Mouse (Mus musculus): ENCODE measurements around the gene Dtymk. TPM values are rescaled to one million over a fixed set of nuclear protein-coding genes. Genes with fewer than 3 reads are reported as not detected.
A peak's percentile ranks its signal among the peaks of the same experiment; 100 is the strongest.
"Not testable (repeated sequence)": the region's sequence is repeated elsewhere in the genome, so short reads cannot be mapped to it uniquely, and the experiment has no call there.

Dtymk gene
- 280 and 291 TPM in 2 replicates for polyA plus RNA-seq (2016; fragmentation: Nextera tagmentation; extraction: Ambion mirVana)

DNA sequence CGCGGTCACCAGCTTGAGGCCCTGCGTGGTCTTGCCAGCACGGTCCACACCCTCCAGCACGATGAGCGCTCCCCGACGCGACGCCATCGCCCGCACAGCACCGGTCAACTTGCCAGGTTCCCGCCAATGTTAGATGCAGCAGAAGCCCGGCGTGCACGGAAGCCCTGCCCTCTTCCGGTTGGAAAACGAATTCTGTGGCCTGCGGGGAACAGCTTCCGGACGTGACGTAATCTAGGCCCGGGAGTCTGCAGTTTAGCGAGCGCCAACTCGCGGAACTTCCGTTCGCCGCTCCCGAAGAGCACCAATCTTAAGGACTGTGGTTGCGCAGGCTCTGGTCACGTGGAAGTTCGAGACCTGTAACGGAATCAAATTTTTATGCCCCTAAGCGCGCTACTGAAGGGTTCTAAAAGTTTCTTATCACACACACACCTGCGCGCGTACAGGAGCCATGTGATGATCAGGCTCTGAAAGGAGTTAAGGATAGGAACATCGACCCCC lies at the start of gene Dtymk:
Gene Dtymk (minus strand): TSS at position 194 of the 498 bp plus-strand sequence.
- peak within 1 kb of the TSS; percentile 78 for H3K4me3 ChIP-seq
- under 1% methylated on average over 42 of the region's 42 CpGs for WGBS
- peaks cover 42% of the 10 kb centered on the region for H3K4me1 ChIP-seq
- H3K36me3 ChIP-seq (replicated peaks) = peaks cover 57% of the 10 kb centered on the region
- H3K27ac ChIP-seq (replicated peaks) = peak within 1 kb of the TSS; percentile 94
- DNase-seq (ENCODE audit: low spot score) = peak; percentile 96
- no peaks in the 10 kb centered on the region for H3K9me3 ChIP-seq
- no peaks in the 10 kb centered on the region for H3K27me3 ChIP-seq (replicated peaks; ENCODE audit: low read depth, poor library complexity, severe bottlenecking)

- WGBS = 83% methylated on average over 2 of the region's 3 CpGs
- not testable (repeated sequence) for H3K27ac ChIP-seq (replicated peaks); H3K4me1 ChIP-seq; H3K27me3 ChIP-seq (replicated peaks; ENCODE audit: low read depth, poor library complexity, severe bottlenecking); H3K36me3 ChIP-seq (replicated peaks); H3K9me3 ChIP-seq; H3K4me3 ChIP-seq; DNase-seq (ENCODE audit: low spot score)
Observed at GRCm38 (mm10) chr1:93845766-93846366, 44.1 kb upstream of the Dtymk start.

GRCm38 (mm10) chr1:93838569-93838968 lies 36.8 kb upstream of the Dtymk start:
- not testable (repeated sequence) for DNase-seq (ENCODE audit: low spot score); H3K4me1 ChIP-seq; H3K27me3 ChIP-seq (replicated peaks; ENCODE audit: low read depth, poor library complexity, severe bottlenecking); H3K27ac ChIP-seq (replicated peaks); H3K4me3 ChIP-seq; H3K9me3 ChIP-seq
- WGBS = 88% methylated on average over 8 of the region's 8 CpGs
- H3K36me3 ChIP-seq (replicated peaks) = peaks cover 35% of the 10 kb centered on the region

DNA sequence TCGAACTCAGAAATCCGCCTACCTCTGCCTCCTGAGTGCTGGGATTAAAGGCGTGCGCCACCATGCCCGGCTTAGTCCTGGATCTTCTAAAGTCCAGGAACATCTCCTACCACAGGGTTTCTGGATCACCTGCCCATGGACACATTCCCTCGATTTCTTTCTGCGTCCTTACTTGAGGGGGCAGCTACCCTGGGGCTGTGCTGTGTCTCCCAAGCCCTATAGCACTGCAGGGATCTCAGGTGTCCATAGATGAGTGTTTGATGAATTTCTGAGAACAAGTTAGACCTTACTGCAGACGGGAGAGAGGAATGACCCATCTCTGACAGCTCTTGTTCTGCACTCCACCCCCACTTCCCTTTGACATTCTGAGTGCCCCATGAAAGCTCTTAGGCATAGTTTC lies 35.6 kb upstream of the Dtymk start:
- Histone ChIP-seq H3K4me1 (no peaks in the 10 kb centered on the region), H3K27ac (replicated peaks) (no peak overlapping the region), H3K4me3 (no peak overlapping the region), H3K9me3 (no peaks in the 10 kb centered on the region), H3K36me3 (replicated peaks) (peaks cover 35% of the 10 kb centered on the region), H3K27me3 (replicated peaks; ENCODE audit: low read depth, poor library complexity, severe bottlenecking) (no peaks in the 10 kb centered on the region)
- 92% methylated on average over 8 of the region's 8 CpGs for WGBS
- no peak for DNase-seq (ENCODE audit: low spot score)

GRCm38 (mm10) chr1:93836532-93836913 lies 34.8 kb upstream of the Dtymk start:
- H3K4me3 ChIP-seq = no peak overlapping the region
- H3K27me3 ChIP-seq (replicated peaks; ENCODE audit: low read depth, poor library complexity, severe bottlenecking) = no peaks in the 10 kb centered on the region
- no peaks in the 10 kb centered on the region for H3K4me1 ChIP-seq
- DNase-seq (ENCODE audit: low spot score) = no peak
- H3K27ac ChIP-seq (replicated peaks) = no peak overlapping the region
- WGBS = 91% methylated on average over 2 of the region's 2 CpGs
- H3K9me3 ChIP-seq = no peaks in the 10 kb centered on the region
- H3K36me3 ChIP-seq (replicated peaks) = peaks cover 35% of the 10 kb centered on the region

DNA sequence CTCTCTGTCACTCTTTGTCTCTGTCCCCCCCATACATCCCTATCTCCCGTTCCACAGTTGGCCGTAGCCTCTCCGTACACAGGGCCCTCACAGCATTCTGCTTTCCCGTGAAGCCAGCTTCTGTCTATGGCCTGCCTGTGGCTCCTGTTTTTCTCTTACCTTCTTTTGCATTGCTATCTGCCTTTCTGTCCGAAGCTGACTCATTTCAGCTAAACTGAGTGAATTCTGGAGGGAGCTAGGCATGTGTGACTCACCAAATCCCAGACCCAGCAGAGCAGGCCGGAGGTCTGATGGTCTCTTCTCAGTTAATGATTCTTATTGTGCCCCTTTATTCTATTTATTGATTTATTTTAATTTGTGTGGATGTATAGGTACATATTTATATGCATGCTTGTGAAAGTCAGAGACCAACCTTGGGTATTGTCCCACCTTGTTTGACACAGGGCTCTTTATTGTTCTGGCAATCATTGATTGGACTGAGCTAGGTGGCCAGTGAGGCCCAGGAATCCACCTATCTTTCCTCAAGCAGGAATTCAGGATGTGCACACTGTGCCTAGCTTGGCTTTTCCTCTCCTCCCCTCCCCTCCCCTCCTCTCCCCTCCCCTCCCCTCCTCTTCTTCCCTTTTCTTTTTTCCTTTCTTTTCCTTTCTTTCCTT lies 34.3 kb upstream of the Dtymk start:
- H3K9me3 ChIP-seq = no peaks in the 10 kb centered on the region
- peaks cover 35% of the 10 kb centered on the region for H3K36me3 ChIP-seq (replicated peaks)
- no peak overlapping the region for H3K4me3 ChIP-seq
- H3K27me3 ChIP-seq (replicated peaks; ENCODE audit: low read depth, poor library complexity, severe bottlenecking) = no peaks in the 10 kb centered on the region
- H3K4me1 ChIP-seq = no peaks in the 10 kb centered on the region
- 92% methylated on average over 6 of the region's 6 CpGs for WGBS
- DNase-seq (ENCODE audit: low spot score) = no peak
- no peak overlapping the region for H3K27ac ChIP-seq (replicated peaks)

GRCm38 (mm10) chr1:93835211-93835610 lies 33.5 kb upstream of the Dtymk start:
- no peaks in the 10 kb centered on the region for H3K9me3 ChIP-seq

DNA sequence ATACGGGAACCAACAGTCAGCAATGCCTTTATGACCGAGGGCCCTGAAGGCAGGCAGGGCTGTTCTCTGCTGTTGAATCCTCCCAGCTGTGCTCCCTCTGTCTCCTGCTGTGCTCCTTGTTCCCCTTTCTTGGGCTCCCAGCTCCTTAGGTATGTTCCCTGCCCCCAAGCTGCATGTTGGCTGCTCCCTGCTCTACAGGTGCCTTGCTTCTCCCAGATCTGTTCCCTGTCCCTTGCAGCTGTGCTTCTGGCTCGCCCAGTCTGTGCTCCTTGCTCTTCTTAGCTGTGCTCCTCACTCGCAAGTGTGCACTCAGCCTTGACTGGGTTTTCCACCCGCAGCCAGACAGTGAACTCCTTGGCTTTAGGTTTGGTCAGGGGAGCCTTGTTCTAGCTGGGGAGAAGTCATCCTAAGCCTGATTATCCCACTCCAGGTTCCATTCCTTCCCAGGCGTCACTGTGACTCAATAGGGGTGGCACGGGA lies 33.0 kb upstream of the Dtymk start:
- 87% methylated on average over 7 of the region's 7 CpGs for WGBS
- no peak for DNase-seq (ENCODE audit: low spot score)

More at GRCm38 (mm10) chr1:93835211-93835610, 33.5 kb upstream of the Dtymk start:
- no peak for DNase-seq (ENCODE audit: low spot score)
- Histone ChIP-seq H3K36me3 (replicated peaks) (peaks cover 35% of the 10 kb centered on the region), H3K27me3 (replicated peaks; ENCODE audit: low read depth, poor library complexity, severe bottlenecking) (no peaks in the 10 kb centered on the region), H3K27ac (replicated peaks) (no peak overlapping the region), H3K4me1 (no peaks in the 10 kb centered on the region), H3K4me3 (no peak overlapping the region)
- 91% methylated on average over 4 of the region's 4 CpGs for whole genome bisulfite sequencing

DNA sequence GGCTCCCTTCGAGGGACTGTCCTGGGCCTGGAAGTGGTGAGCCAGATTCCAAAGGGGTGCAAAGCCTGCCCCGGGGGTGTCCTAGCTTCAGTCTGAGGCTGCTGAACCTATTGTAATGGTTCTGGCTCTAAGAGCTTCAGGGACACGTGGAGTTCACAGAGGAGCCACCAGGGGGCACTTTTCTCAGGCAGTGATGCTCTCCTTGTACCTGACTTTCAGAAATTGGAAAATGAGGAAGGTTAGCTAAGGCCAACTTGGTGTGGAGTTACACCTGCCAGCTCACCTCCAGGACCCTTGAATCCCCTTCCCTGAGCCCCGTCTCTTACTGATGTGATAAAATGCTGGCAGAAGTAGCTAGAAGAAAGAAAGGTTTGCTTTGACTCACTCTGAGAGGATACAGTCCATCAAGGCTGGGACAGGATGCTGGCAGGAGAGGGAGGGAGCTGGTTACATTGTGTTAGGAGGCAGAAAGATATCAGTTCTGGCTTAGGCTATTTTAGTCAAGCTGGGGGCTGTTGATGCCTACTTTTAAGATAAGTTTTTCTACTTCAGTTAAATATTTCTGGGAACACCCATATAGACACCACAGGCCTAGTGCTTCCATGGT lies 31.1 kb upstream of the Dtymk start:
- H3K4me3 ChIP-seq; H3K27me3 ChIP-seq (replicated peaks; ENCODE audit: low read depth, poor library complexity, severe bottlenecking); H3K4me1 ChIP-seq; H3K27ac ChIP-seq (replicated peaks); H3K9me3 ChIP-seq; DNase-seq (ENCODE audit: low spot score): not testable (repeated sequence)
- WGBS = 56% methylated on average over 4 of the region's 4 CpGs
- H3K36me3 ChIP-seq (replicated peaks) = peaks cover 33% of the 10 kb centered on the region

More for the DNA sequence above, 33.0 kb upstream of the Dtymk start:
- no peak overlapping the region for H3K27ac ChIP-seq (replicated peaks)
- H3K36me3 ChIP-seq (replicated peaks) = peaks cover 36% of the 10 kb centered on the region
- H3K4me1 ChIP-seq = no peaks in the 10 kb centered on the region
- H3K27me3 ChIP-seq (replicated peaks; ENCODE audit: low read depth, poor library complexity, severe bottlenecking) = no peaks in the 10 kb centered on the region
- H3K4me3 ChIP-seq = no peak overlapping the region
- H3K9me3 ChIP-seq = no peaks in the 10 kb centered on the region

GRCm38 (mm10) chr1:93826540-93826835 lies 24.8 kb upstream of the Dtymk start:
- WGBS = 93% methylated on average over 9 of the region's 9 CpGs
- H3K4me3 ChIP-seq = peak overlapping the region; percentile 65
- no peaks in the 10 kb centered on the region for H3K27me3 ChIP-seq (replicated peaks; ENCODE audit: low read depth, poor library complexity, severe bottlenecking)

GRCm38 (mm10) chr1:93825771-93826539 lies 24.2 kb upstream of the Dtymk start:
- WGBS = 45% methylated on average over 27 of the region's 27 CpGs
- H3K4me1 ChIP-seq = peaks cover 20% of the 10 kb centered on the region
- H3K9me3 ChIP-seq = no peaks in the 10 kb centered on the region
- H3K27ac ChIP-seq (replicated peaks) = peak overlapping the region; percentile 89
- no peaks in the 10 kb centered on the region for H3K27me3 ChIP-seq (replicated peaks; ENCODE audit: low read depth, poor library complexity, severe bottlenecking)
- peak; percentile 21 for DNase-seq (ENCODE audit: low spot score)
- peaks cover 17% of the 10 kb centered on the region for H3K36me3 ChIP-seq (replicated peaks)
- H3K4me3 ChIP-seq = peak overlapping the region; percentile 65

More at GRCm38 (mm10) chr1:93826540-93826835, 24.8 kb upstream of the Dtymk start:
- Histone ChIP-seq H3K4me1 (peaks cover 20% of the 10 kb centered on the region), H3K36me3 (replicated peaks) (peaks cover 12% of the 10 kb centered on the region), H3K9me3 (no peaks in the 10 kb centered on the region), H3K27ac (replicated peaks) (peak overlapping the region; percentile 89)
- no peak for DNase-seq (ENCODE audit: low spot score)

- peaks cover 25% of the 10 kb centered on the region for H3K36me3 ChIP-seq (replicated peaks)
- H3K4me3 ChIP-seq = peak overlapping the region; percentile 65
- WGBS = under 1% methylated on average over 30 of the region's 30 CpGs
- peaks cover 20% of the 10 kb centered on the region for H3K4me1 ChIP-seq
- H3K27me3 ChIP-seq (replicated peaks; ENCODE audit: low read depth, poor library complexity, severe bottlenecking) = no peaks in the 10 kb centered on the region
- H3K9me3 ChIP-seq = no peaks in the 10 kb centered on the region
- DNase-seq (ENCODE audit: low spot score) = peak; percentile 93
- peak overlapping the region; percentile 89 for H3K27ac ChIP-seq (replicated peaks)
Observed at GRCm38 (mm10) chr1:93825105-93825674, 23.5 kb upstream of the Dtymk start.

Data from embryonic facial prominence, embryonic 10.5 days (tissue).